Mouse (Mus musculus): ENCODE data around the gene Ptgis. TPM values are rescaled to one million over a fixed set of nuclear protein-coding genes. Genes with fewer than 3 reads are reported as not detected.

The Ptgis gene
- polyA plus RNA-seq, 1 experiment from 2014 or later, result 17.7 TPM

GRCm38 (mm10) chr2:167190076-167190399, 50.4 kb downstream of the Ptgis start, which contains the start of gene Kcnb1:
TSS of gene Kcnb1 (minus strand) at chr2:167190155.
- Histone ChIP-seq H3K4me3 (replicated peaks; ENCODE audit: low read depth, low read length) (peak within 1 kb of the TSS; percentile 42), H3K4me2 (ENCODE audit: low read length) (peak within 1 kb of the TSS; percentile 77), H3K36me3 (ENCODE audit: insufficient read depth, low read length) (no peaks in the 10 kb centered on the region), H3K9ac (ENCODE audit: low read depth, low read length) (peak within 1 kb of the TSS; percentile 59), H3K27me3 (ENCODE audit: insufficient read depth, low read length) (no peaks in the 10 kb centered on the region; the same call in 1 of the 2 replicates), H3K4me1 (replicated peaks; ENCODE audit: insufficient read depth, low read length) (peaks cover 7% of the 10 kb centered on the region; the same call in 1 of the 2 replicates), H3K9me3 (replicated peaks; ENCODE audit: low read length) (no peaks in the 10 kb centered on the region), H3K27ac (no peak within 1 kb of the TSS)
- ATAC-seq (replicated peaks; ENCODE audit: low FRiP score, low read depth) (peak; percentile 21; the same call in 1 of the 2 replicates), DNase-seq (ENCODE audit: low spot score) (peak; percentile 78)
- peak; percentile 64 for TF ChIP-seq CTCF (IDR thresholded peaks at IDR 0.05; ENCODE audit: low read depth)
- 0% methylated on average over 33 of the region's 41 CpGs for WGBS

- no peak overlapping the region for H3K27ac ChIP-seq
- WGBS, result under 1% methylated on average over 66 of the region's 91 CpGs
Observed at GRCm38 (mm10) chr2:167189291-167190075, 50.9 kb downstream of the Ptgis start.

GRCm38 (mm10) chr2:167188315-167189207, 51.8 kb downstream of the Ptgis start:
- H3K4me3 ChIP-seq (replicated peaks; ENCODE audit: low read depth, low read length), result peak overlapping the region; percentile 42
- no peak overlapping the region for H3K9ac ChIP-seq (ENCODE audit: low read depth, low read length)
- H3K36me3 ChIP-seq (ENCODE audit: insufficient read depth, low read length), result no peaks in the 10 kb centered on the region
- peak overlapping the region; percentile 77 for H3K4me2 ChIP-seq (ENCODE audit: low read length)
- ATAC-seq (replicated peaks; ENCODE audit: low FRiP score, low read depth) (peak; percentile 76), DNase-seq (ENCODE audit: low spot score) (peak; percentile 81)
- WGBS, result 12% methylated on average over 66 of the region's 83 CpGs
- H3K27ac ChIP-seq, result no peak overlapping the region
- TF ChIP-seq CTCF (IDR thresholded peaks at IDR 0.05; ENCODE audit: low read depth), result peak; percentile 53
- H3K27me3 ChIP-seq (ENCODE audit: insufficient read depth, low read length), result no peaks in the 10 kb centered on the region; the same call in 1 of the 2 replicates
- peaks cover 7% of the 10 kb centered on the region; the same call in 1 of the 2 replicates for H3K4me1 ChIP-seq (replicated peaks; ENCODE audit: insufficient read depth, low read length)
- no peaks in the 10 kb centered on the region for H3K9me3 ChIP-seq (replicated peaks; ENCODE audit: low read length)

More at GRCm38 (mm10) chr2:167189291-167190075, 50.9 kb downstream of the Ptgis start:
- Histone ChIP-seq H3K4me2 (ENCODE audit: low read length) (peak overlapping the region; percentile 77), H3K9ac (ENCODE audit: low read depth, low read length) (peak overlapping the region; percentile 59), H3K4me3 (replicated peaks; ENCODE audit: low read depth, low read length) (peak overlapping the region; percentile 42), H3K4me1 (replicated peaks; ENCODE audit: insufficient read depth, low read length) (peaks cover 7% of the 10 kb centered on the region; the same call in 1 of the 2 replicates), H3K27me3 (ENCODE audit: insufficient read depth, low read length) (no peaks in the 10 kb centered on the region; the same call in 1 of the 2 replicates), H3K36me3 (ENCODE audit: insufficient read depth, low read length) (no peaks in the 10 kb centered on the region), H3K9me3 (replicated peaks; ENCODE audit: low read length) (no peaks in the 10 kb centered on the region)
- DNase-seq (ENCODE audit: low spot score) (peak; percentile 56), ATAC-seq (replicated peaks; ENCODE audit: low FRiP score, low read depth) (peak; percentile 65)
- TF ChIP-seq CTCF (IDR thresholded peaks at IDR 0.05; ENCODE audit: low read depth), result no peak

GRCm38 (mm10) chr2:167187119-167187518, 53.3 kb downstream of the Ptgis start:
- H3K4me1 ChIP-seq (replicated peaks; ENCODE audit: insufficient read depth, low read length), result peaks cover 7% of the 10 kb centered on the region; the same call in 1 of the 2 replicates
- no peaks in the 10 kb centered on the region for H3K36me3 ChIP-seq (ENCODE audit: insufficient read depth, low read length)
- no peak overlapping the region for H3K4me2 ChIP-seq (ENCODE audit: low read length)
- WGBS, result 88% methylated on average over 5 of the region's 5 CpGs
- no peak for TF ChIP-seq CTCF (IDR thresholded peaks at IDR 0.05; ENCODE audit: low read depth)
- ATAC-seq (replicated peaks; ENCODE audit: low FRiP score, low read depth), result no peak
- no peak for DNase-seq (ENCODE audit: low spot score)
- H3K9ac ChIP-seq (ENCODE audit: low read depth, low read length), result no peak overlapping the region
- no peak overlapping the region for H3K4me3 ChIP-seq (replicated peaks; ENCODE audit: low read depth, low read length)
- no peaks in the 10 kb centered on the region; the same call in 1 of the 2 replicates for H3K27me3 ChIP-seq (ENCODE audit: insufficient read depth, low read length)
- H3K27ac ChIP-seq, result no peak overlapping the region
- H3K9me3 ChIP-seq (replicated peaks; ENCODE audit: low read length), result no peaks in the 10 kb centered on the region

GRCm38 (mm10) chr2:167186544-167186943, 53.9 kb downstream of the Ptgis start:
- DNase-seq (ENCODE audit: low spot score) (no peak), ATAC-seq (replicated peaks; ENCODE audit: low FRiP score, low read depth) (no peak)
- Histone ChIP-seq H3K9me3 (replicated peaks; ENCODE audit: low read length) (no peaks in the 10 kb centered on the region), H3K4me2 (ENCODE audit: low read length) (no peak overlapping the region), H3K27ac (no peak overlapping the region), H3K36me3 (ENCODE audit: insufficient read depth, low read length) (no peaks in the 10 kb centered on the region), H3K4me1 (replicated peaks; ENCODE audit: insufficient read depth, low read length) (peaks cover 7% of the 10 kb centered on the region; the same call in 1 of the 2 replicates), H3K9ac (ENCODE audit: low read depth, low read length) (no peak overlapping the region), H3K27me3 (ENCODE audit: insufficient read depth, low read length) (no peaks in the 10 kb centered on the region; the same call in 1 of the 2 replicates), H3K4me3 (replicated peaks; ENCODE audit: low read depth, low read length) (no peak overlapping the region)
- TF ChIP-seq CTCF (IDR thresholded peaks at IDR 0.05; ENCODE audit: low read depth), result no peak
- 62% methylated on average over 10 of the region's 10 CpGs for WGBS

GRCm38 (mm10) chr2:167186003-167186402, 54.4 kb downstream of the Ptgis start:
- Histone ChIP-seq H3K36me3 (ENCODE audit: insufficient read depth, low read length) (no peaks in the 10 kb centered on the region), H3K9ac (ENCODE audit: low read depth, low read length) (no peak overlapping the region), H3K27me3 (ENCODE audit: insufficient read depth, low read length) (no peaks in the 10 kb centered on the region; the same call in 1 of the 2 replicates), H3K9me3 (replicated peaks; ENCODE audit: low read length) (no peaks in the 10 kb centered on the region), H3K4me2 (ENCODE audit: low read length) (no peak overlapping the region), H3K4me3 (replicated peaks; ENCODE audit: low read depth, low read length) (no peak overlapping the region), H3K4me1 (replicated peaks; ENCODE audit: insufficient read depth, low read length) (peaks cover 7% of the 10 kb centered on the region; the same call in 1 of the 2 replicates), H3K27ac (no peak overlapping the region)
- TF ChIP-seq CTCF (IDR thresholded peaks at IDR 0.05; ENCODE audit: low read depth), result no peak
- ATAC-seq (replicated peaks; ENCODE audit: low FRiP score, low read depth) (no peak), DNase-seq (ENCODE audit: low spot score) (no peak)
- 58% methylated on average over 13 of the region's 13 CpGs for WGBS
